8 mouse cellular contexts compared by ENCODE assay signal in the genomic region with DNA sequence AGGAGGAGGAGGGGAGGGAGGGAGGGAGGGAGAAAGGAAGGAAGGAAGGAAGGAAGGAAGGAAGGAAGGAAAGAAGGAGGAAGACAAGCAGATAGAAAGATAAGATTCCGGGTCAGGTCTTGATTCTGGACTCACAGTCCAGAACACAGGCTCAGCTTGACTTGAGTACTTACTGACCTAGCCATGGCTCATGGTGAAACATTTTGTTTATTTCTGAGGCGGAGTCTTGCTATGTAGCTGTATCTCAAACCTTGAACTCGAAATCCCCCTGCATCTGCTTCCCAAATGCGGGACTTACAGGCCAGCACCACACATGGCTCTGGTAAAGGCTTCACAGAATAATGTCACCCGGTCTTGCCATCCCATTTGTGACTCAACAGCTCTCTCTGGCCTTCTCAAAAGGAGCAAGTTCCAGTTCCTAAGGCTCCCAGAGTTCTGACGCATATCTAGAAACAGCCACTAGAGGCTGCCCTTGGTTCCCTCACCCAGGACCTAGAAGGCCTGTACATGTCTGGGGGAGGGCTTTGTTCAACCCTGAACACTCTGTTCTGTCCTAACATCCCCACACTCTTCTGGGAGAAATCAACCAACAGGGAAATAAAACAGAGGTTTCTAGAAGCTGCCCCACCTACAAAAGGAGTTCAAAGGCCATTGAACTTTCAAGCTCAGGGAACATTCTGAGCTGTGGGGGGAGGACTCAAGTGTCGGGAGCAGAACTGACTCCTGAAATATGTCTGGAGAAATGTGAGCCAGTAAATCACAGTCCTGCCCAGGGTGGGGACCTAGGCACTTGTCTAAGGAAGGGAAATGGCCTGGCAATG. TPM values are rescaled to one million over a fixed set of nuclear protein-coding genes. Genes with fewer than 3 reads are reported as not detected.
A peak's percentile ranks its signal among the peaks of the same experiment; 100 is the strongest.
DNase-seq lines count a peak whose midpoint lies in the region; ATAC-seq and TF ChIP-seq lines count a peak whose summit lies in the region.
"Had no signal": no experiment of that assay in that cellular context is flagged by ENCODE, and none has a peak within 500 bp of the region (broad histone marks: within the 10 kb centered on the region; RNA-seq: fewer than 3 reads in every experiment).

No protein-coding gene starts in this region.

- peak; percentile 92 for TF ChIP-seq RAD21 in CH12.LX (IDR thresholded peaks at IDR 0.05; ENCODE audit: low read depth, low read length)

- H3K4me2 ChIP-seq in CH12.LX (ENCODE audit: insufficient read depth, low read depth, poor library complexity, severe bottlenecking), result no peak overlapping the region
- H3K4me2 ChIP-seq in embryonic facial prominence, embryonic 15.5 days (replicated peaks), result no peak overlapping the region
- H3K4me2 ChIP-seq in heart, embryonic 15.5 days, result no peak overlapping the region
- H3K4me2 ChIP-seq in lung, embryonic 15.5 days, result no peak overlapping the region
- H3K4me2 ChIP-seq: liver, embryonic 15.5 days had no signal

- peak; percentile 83 to 94 for TF ChIP-seq CTCF in CH12.LX (conservative IDR thresholded peaks at IDR 0.05 in 1 of 2, IDR thresholded peaks at IDR 0.05 in 1 of 2; ENCODE audit: low read depth in 2 of 2, low read length in 2 of 2)

- TF ChIP-seq POLR2A in CH12.LX (IDR thresholded peaks at IDR 0.05; ENCODE audit: low read depth, low read length), result no peak

- H3K79me2 ChIP-seq in CH12.LX (replicated peaks; ENCODE audit: control insufficient read depth, extremely low read depth, insufficient read depth, poor library complexity, severe bottlenecking), result no peaks in the 10 kb centered on the region

- peaks cover 7 to 29% of the 10 kb centered on the region in 2 experiments for H3K4me1 ChIP-seq in CH12.LX (ENCODE audit: control insufficient read depth in 1 of 2, insufficient read depth in 2 of 2)
- peaks cover 11% of the 10 kb centered on the region for H3K4me1 ChIP-seq in embryonic facial prominence, embryonic 15.5 days
- peaks cover 51% of the 10 kb centered on the region for H3K4me1 ChIP-seq in heart, embryonic 15.5 days (replicated peaks)
- peaks cover 21% of the 10 kb centered on the region for H3K4me1 ChIP-seq in lung, embryonic 15.5 days
- H3K4me1 ChIP-seq: liver, embryonic 15.5 days had no signal

- no peak overlapping the region for H3K4me3 ChIP-seq in CH12.LX (replicated peaks in 1 of 3; ENCODE audit: low read depth in 2 of 3, low read length in 2 of 3, poor library complexity in 1 of 3)
- H3K4me3 ChIP-seq in embryonic facial prominence, embryonic 15.5 days (replicated peaks), result no peak overlapping the region
- no peak overlapping the region for H3K4me3 ChIP-seq in heart, embryonic 15.5 days
- no peak overlapping the region for H3K4me3 ChIP-seq in lung, embryonic 15.5 days
- H3K4me3 ChIP-seq: liver, embryonic 15.5 days had no signal

- dilution Hi-C loops in CH12.LX (cut with MboI; ENCODE audit: extremely low pct_ligation_motif_present, extremely low pct_unique_long_range_greater_than_20kb, low sequenced_read_pairs), result no loop called here

- in situ Hi-C loops in CH12.LX (cut with MboI; ENCODE audit: low pct_ligation_motif_present, low pct_unique_long_range_greater_than_20kb, low sequenced_read_pairs), result loop anchor here (25.0 kb wide), 1 partner anchor 313 kb away; no protein-coding TSS in a partner anchor

- WGBS in embryonic facial prominence, embryonic 15.5 days, result 44% methylated on average over 7 of the region's 7 CpGs
- 46% methylated on average over 7 of the region's 7 CpGs for WGBS in heart, embryonic 15.5 days
- WGBS in lung, embryonic 15.5 days, result 48% methylated on average over 7 of the region's 7 CpGs

- no peak for TF ChIP-seq EP300 in CH12.LX (IDR thresholded peaks at IDR 0.05; ENCODE audit: low read length)

- peak; percentile 82 for DNase-seq in CH12.LX (ENCODE audit: extremely low read depth)
- DNase-seq in ZHBTc4 (ENCODE audit: low read depth, low spot score), result peak; percentile 72
- DNase-seq in kidney, postnatal 36 days, result peak; percentile 74 to 85
- peak; percentile 37 for DNase-seq in right cerebral cortex, postnatal 14 days

- no peaks in the 10 kb centered on the region for H3K27me3 ChIP-seq in CH12.LX (replicated peaks)
- H3K27me3 ChIP-seq in embryonic facial prominence, embryonic 15.5 days, result no peaks in the 10 kb centered on the region
- no peaks in the 10 kb centered on the region for H3K27me3 ChIP-seq in heart, embryonic 15.5 days
- no peaks in the 10 kb centered on the region for H3K27me3 ChIP-seq in lung, embryonic 15.5 days
- H3K27me3 ChIP-seq: liver, embryonic 15.5 days had no signal

- no peaks in the 10 kb centered on the region for H3K36me3 ChIP-seq in CH12.LX (replicated peaks in 1 of 2; ENCODE audit: control insufficient read depth in 1 of 2, insufficient read depth in 1 of 2, low read length in 1 of 2)
- no peaks in the 10 kb centered on the region for H3K36me3 ChIP-seq in embryonic facial prominence, embryonic 15.5 days
- no peaks in the 10 kb centered on the region for H3K36me3 ChIP-seq in heart, embryonic 15.5 days
- no peaks in the 10 kb centered on the region for H3K36me3 ChIP-seq in lung, embryonic 15.5 days
- H3K36me3 ChIP-seq: liver, embryonic 15.5 days had no signal

- no peak overlapping the region for H3K9ac ChIP-seq in CH12.LX (ENCODE audit: insufficient read depth, low read depth)
- H3K9ac ChIP-seq in embryonic facial prominence, embryonic 15.5 days, result no peak overlapping the region
- no peak overlapping the region for H3K9ac ChIP-seq in heart, embryonic 15.5 days
- no peak overlapping the region for H3K9ac ChIP-seq in lung, embryonic 15.5 days
- H3K9ac ChIP-seq: liver, embryonic 15.5 days had no signal

- ATAC-seq in embryonic facial prominence, embryonic 15.5 days (ENCODE audit: insufficient number of reproducible peaks, low FRiP score, low TSS enrichment, low read depth), result peak; percentile 63; the same call in 1 of the 2 replicates
- peak; percentile 85 for ATAC-seq in heart, embryonic 15.5 days (replicated peaks; ENCODE audit: insufficient number of reproducible peaks, insufficient read depth, low FRiP score, low read depth)
- ATAC-seq in lung, embryonic 15.5 days (ENCODE audit: borderline replicate concordance, extremely low read depth, low FRiP score, low TSS enrichment), result peak; percentile 81

- H3K9me3 ChIP-seq in CH12.LX (replicated peaks; ENCODE audit: low read length), result peaks cover 3% of the 10 kb centered on the region
- no peaks in the 10 kb centered on the region for H3K9me3 ChIP-seq in embryonic facial prominence, embryonic 15.5 days (replicated peaks)
- no peaks in the 10 kb centered on the region for H3K9me3 ChIP-seq in heart, embryonic 15.5 days (replicated peaks)
- H3K9me3 ChIP-seq in lung, embryonic 15.5 days, result no peaks in the 10 kb centered on the region
- H3K9me3 ChIP-seq: liver, embryonic 15.5 days had no signal

- H3K27ac ChIP-seq in CH12.LX (ENCODE audit: insufficient read depth, low read depth), result no peak overlapping the region
- no peak overlapping the region for H3K27ac ChIP-seq in embryonic facial prominence, embryonic 15.5 days (replicated peaks)
- peak overlapping the region; percentile 77 for H3K27ac ChIP-seq in heart, embryonic 15.5 days
- no peak overlapping the region for H3K27ac ChIP-seq in lung, embryonic 15.5 days
- H3K27ac ChIP-seq: liver, embryonic 15.5 days had no signal

TF ChIP-seq in CH12.LX, 34 proteins besides CTCF, POLR2A, EP300 and RAD21 (continues in another document):
- 0 out of 2 replicates have a peak, but pooled peaks have one; percentile 17 for TF ChIP-seq JUND (conservative IDR thresholded peaks at IDR 0.05; ENCODE audit: low read depth, low read length)
- TF ChIP-seq TCF12 (IDR thresholded peaks at IDR 0.05; ENCODE audit: low read depth, low read length), result peak; percentile 40; the same call in 1 of the 2 replicates
- peak; percentile 31; the same call in 1 of the 2 replicates for TF ChIP-seq MYC (IDR thresholded peaks at IDR 0.05; ENCODE audit: low read depth, low read length)
- no peak for TF ChIP-seq ETS1 (conservative IDR thresholded peaks at IDR 0.05; ENCODE audit: low read depth, low read length)
- no peak for TF ChIP-seq MXI1 (IDR thresholded peaks at IDR 0.05; ENCODE audit: low read depth, low read length)
- TF ChIP-seq USF1 (IDR thresholded peaks at IDR 0.05; ENCODE audit: low read depth, low read length), result no peak
- TF ChIP-seq NRF1 (IDR thresholded peaks at IDR 0.05; ENCODE audit: low read depth, low read length), result no peak
- TF ChIP-seq E2F4 (IDR thresholded peaks at IDR 0.05; ENCODE audit: insufficient replicate concordance, low read depth, low read length), result no peak
- TF ChIP-seq MAFK (IDR thresholded peaks at IDR 0.05; ENCODE audit: insufficient replicate concordance, low read length), result no peak
- TF ChIP-seq TBP (conservative IDR thresholded peaks at IDR 0.05; ENCODE audit: low read depth, low read length), result no peak
- TF ChIP-seq MEF2A (IDR thresholded peaks at IDR 0.05; ENCODE audit: borderline replicate concordance, low read depth, low read length), result no peak; the same call in 1 of the 2 replicates
- TF ChIP-seq SMC3 (IDR thresholded peaks at IDR 0.05; ENCODE audit: low read depth, low read length), result peak; percentile 89
- TF ChIP-seq CHD1 (IDR thresholded peaks at IDR 0.05; ENCODE audit: low read depth, low read length), result no peak
- no peak for TF ChIP-seq PAX5 (IDR thresholded peaks at IDR 0.05; ENCODE audit: low read length)
- 0 out of 2 replicates have a peak, but pooled peaks have one; percentile 16 for TF ChIP-seq ELF1 (IDR thresholded peaks at IDR 0.05; ENCODE audit: low read depth, low read length)
- TF ChIP-seq UBTF (IDR thresholded peaks at IDR 0.05; ENCODE audit: low read depth, low read length), result no peak
- TF ChIP-seq ZNF384 (IDR thresholded peaks at IDR 0.05; ENCODE audit: low read depth, low read length), result no peak
- no peak for TF ChIP-seq USF2 (conservative IDR thresholded peaks at IDR 0.05; ENCODE audit: low read depth, low read length)
- TF ChIP-seq SIN3A (IDR thresholded peaks at IDR 0.05; ENCODE audit: low read length), result no peak
- TF ChIP-seq CHD2 (IDR thresholded peaks at IDR 0.05; ENCODE audit: low read length), result no peak
- no peak for TF ChIP-seq JUN (IDR thresholded peaks at IDR 0.05; ENCODE audit: insufficient read depth, low read depth, low read length)
- no peak for TF ChIP-seq ZMIZ1 (IDR thresholded peaks at IDR 0.05; ENCODE audit: low read depth, low read length)
- no peak for TF ChIP-seq MAX (IDR thresholded peaks at IDR 0.05; ENCODE audit: low read length)
- TF ChIP-seq RCOR1 (conservative IDR thresholded peaks at IDR 0.05; ENCODE audit: low read depth, low read length), result no peak
- peak; percentile 73 for TF ChIP-seq ZC3H11A (IDR thresholded peaks at IDR 0.05; ENCODE audit: low read depth, low read length)

RNA-seq across cellular contexts. Expression of a gene that starts 56.2 kb away (rescaled TPM):
- 27.4 and 27.7 TPM in 2 replicates for total RNA-seq in CH12.LX (2012; rRNA removed)
- 10.2 and 11.4 TPM in 2 replicates for total RNA-seq in CH12.LX (2014; rRNA removed)
- 28.0 and 32.5 TPM in 2 replicates for polyA plus RNA-seq in CH12.LX (2012; ENCODE audit: insufficient read length, low read depth)
- 46.1 and 47.6 TPM in 2 replicates for polyA plus RNA-seq in embryonic facial prominence, embryonic 15.5 days (2015; fragmentation: Nextera tagmentation; extraction: Ambion mirVana)
- 43.4 and 48.0 TPM in 2 replicates for polyA plus RNA-seq in heart, embryonic 15.5 days (2015; fragmentation: Nextera tagmentation; extraction: Ambion mirVana)
- polyA plus RNA-seq in lung, embryonic 15.5 days (2015; fragmentation: Nextera tagmentation; extraction: Ambion mirVana), result 31.2 and 39.0 TPM in 2 replicates
